Mouse (Mus musculus) Muller cell, postnatal 12 days (primary cell): ENCODE measurements around the gene Krtap4-2.

ENCODE experiments used
- DNase-seq: peaks from one replicate; pipeline ENCODE4 v3.0.0-alpha.2; 2015; ENCODE audit errors: inconsistent ontology term

The Krtap4-2 gene

GRCm38 (mm10) chr11:99590981-99591380 lies 43.9 kb downstream of the Krtap4-2 start, which contains the start of gene Krtap1-3:
Gene Krtap1-3 (minus strand): TSS chr11:99591339.
- no peak for DNase-seq

DNA sequence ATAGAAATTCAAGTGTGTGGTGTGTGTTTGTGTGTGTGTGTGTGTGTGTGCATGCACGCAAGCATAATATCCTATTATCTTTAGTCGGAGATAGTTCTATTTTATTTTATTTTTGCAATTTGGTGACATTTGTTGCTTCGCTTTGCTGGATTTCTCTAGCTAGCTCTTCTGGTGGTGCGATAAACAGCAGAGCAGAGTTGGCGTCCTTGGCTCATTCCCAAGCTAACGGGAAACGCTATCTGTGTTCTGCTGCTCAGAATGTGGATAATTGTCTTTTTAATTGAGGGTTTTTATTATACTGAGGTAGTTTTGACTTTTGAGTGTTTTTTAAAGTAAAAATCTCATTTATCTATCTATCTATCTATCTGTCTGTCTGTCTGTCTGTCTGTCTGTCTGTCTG lies 49.8 kb downstream of the Krtap4-2 start:
- no peak for DNase-seq
